Mouse (Mus musculus) heart, postnatal 25 days (tissue): ENCODE results near the gene Olfr878. TPM values are rescaled to one million over a fixed set of nuclear protein-coding genes. Genes with fewer than 3 reads are reported as not detected.

Experiments
- DNase-seq: peaks from one replicate; pipeline ENCODE4 v3.0.0; 2022; ENCODE audit warnings: low spot score
- intact Hi-C: fragments of 180-260 bp; cut with DNase I; formaldehyde crosslinking; loops from one replicate; pipeline ENCODE4 v1.15.1; 2025
- total RNA-seq, 2 experiments: library from RNA; stranded (reverse); gene quantifications; 2 replicates each; pipeline ENCODE4 v1.2.3; 2021

Olfr878 gene
- not detected for total RNA-seq

GRCm38 (mm10) chr9:37917540-37917939, at the start of gene Olfr878:
TSS of gene Olfr878 (plus strand) at chr9:37917840.
- DNase-seq = no peak
- intact Hi-C loops = no loop called here

- no peak for DNase-seq
- intact Hi-C loops = no loop called here
These were observed 47.4 kb upstream of the Olfr878 start for GRCm38 (mm10) chr9:37870246-37870645.

GRCm38 (mm10) chr9:37871097-37871496, 46.5 kb upstream of the Olfr878 start:
- intact Hi-C loops = no loop called here
- DNase-seq = no peak

GRCm38 (mm10) chr9:37871536-37871935, 46.1 kb upstream of the Olfr878 start:
- intact Hi-C loops = no loop called here
- no peak for DNase-seq

GRCm38 (mm10) chr9:37890960-37891359, 26.7 kb upstream of the Olfr878 start:
- intact Hi-C loops = no loop called here
- DNase-seq = no peak

- intact Hi-C loops = no loop called here
These were observed 21.0 kb upstream of the Olfr878 start, which contains the start of gene Olfr145 for GRCm38 (mm10) chr9:37896661-37897060. TSS of gene Olfr145 (plus strand) at chr9:37896724.

GRCm38 (mm10) chr9:37905555-37905954, 12.1 kb upstream of the Olfr878 start:
- intact Hi-C loops = no loop called here

More at GRCm38 (mm10) chr9:37896661-37897060, 21.0 kb upstream of the Olfr878 start, which contains the start of gene Olfr145:
- DNase-seq = no peak

GRCm38 (mm10) chr9:37918018-37918417, 378 bp downstream of the Olfr878 start:
- intact Hi-C loops = no loop called here
- DNase-seq = no peak

More at GRCm38 (mm10) chr9:37905555-37905954, 12.1 kb upstream of the Olfr878 start:
- no peak for DNase-seq

GRCm38 (mm10) chr9:37924194-37924593, 6.6 kb downstream of the Olfr878 start:
- intact Hi-C loops = no loop called here
- DNase-seq = no peak

GRCm38 (mm10) chr9:37925445-37925844, 7.8 kb downstream of the Olfr878 start:
- intact Hi-C loops = no loop called here

GRCm38 (mm10) chr9:37926019-37927013, 8.7 kb downstream of the Olfr878 start:
- DNase-seq = no peak
- intact Hi-C loops = no loop called here

More at GRCm38 (mm10) chr9:37925445-37925844, 7.8 kb downstream of the Olfr878 start:
- no peak for DNase-seq

- intact Hi-C loops = loop anchor here (1.0 to 5.0 kb wide), 2 partner anchors 242 to 500 kb away; partner anchors contain the start of gene Robo3
- DNase-seq = no peak
These were observed 14.9 kb downstream of the Olfr878 start for GRCm38 (mm10) chr9:37932519-37932918.

- intact Hi-C loops = loop anchor here (5.0 kb wide), 1 partner anchor 502 kb away; the partner anchor contains the start of gene Robo3
- DNase-seq = no peak
These were observed 16.5 kb downstream of the Olfr878 start for GRCm38 (mm10) chr9:37934146-37934545.

GRCm38 (mm10) chr9:37941167-37941566, 23.5 kb downstream of the Olfr878 start:
- intact Hi-C loops = no loop called here
- no peak for DNase-seq

Other genes with a start within 250 kb of the Olfr878 start
- not detected for gene Panx3, start 248.6 kb upstream of the Olfr878 start, total RNA-seq
- gene Olfr160, start 201.6 kb upstream of the Olfr878 start, total RNA-seq = not detected
- not detected for gene Olfr874, start 172.7 kb upstream of the Olfr878 start, total RNA-seq
- not detected for gene Olfr875, start 146.0 kb upstream of the Olfr878 start, total RNA-seq
- not detected for gene Olfr876, start 114.8 kb upstream of the Olfr878 start, total RNA-seq
- not detected for gene Olfr877, start 63.6 kb upstream of the Olfr878 start, total RNA-seq
- not detected for gene Olfr145, start 21.1 kb upstream of the Olfr878 start, total RNA-seq
- not detected for gene Olfr881, start 74.0 kb downstream of the Olfr878 start, total RNA-seq
- gene Olfr883, start 108.0 kb downstream of the Olfr878 start, total RNA-seq = not detected
- not detected for gene Olfr884, start 128.7 kb downstream of the Olfr878 start, total RNA-seq
- not detected for gene Olfr885, start 143.5 kb downstream of the Olfr878 start, total RNA-seq
- not detected for gene Olfr887, start 166.2 kb downstream of the Olfr878 start, total RNA-seq
- gene Olfr888, start 190.3 kb downstream of the Olfr878 start, total RNA-seq = not detected
- gene Olfr889, start 197.4 kb downstream of the Olfr878 start, total RNA-seq = not detected
- gene Olfr890, start 224.7 kb downstream of the Olfr878 start, total RNA-seq = not detected